Comparison of ENCODE assay signal across 21 mouse cellular contexts in genomic region chr2:25229582-25229981, GRCm38 (mm10). TPM values are rescaled to one million over a fixed set of nuclear protein-coding genes. Genes with fewer than 3 reads are reported as not detected.
"Had no signal": no experiment of that assay in that cellular context is flagged by ENCODE, and none has a peak within 500 bp of the region (broad histone marks: within the 10 kb centered on the region; RNA-seq: fewer than 3 reads in every experiment).

No protein-coding gene starts in this region.

- H3K4me3 ChIP-seq: neural tube, embryonic 15.5 days; stomach, embryonic 15.5 days had no signal

- H3K9me3 ChIP-seq: neural tube, embryonic 15.5 days; stomach, embryonic 15.5 days had no signal

- DNase-seq: retina, postnatal 1 day; right cerebral cortex, adult 18-20 months; right cerebral cortex, postnatal 14 days; right cerebral cortex, postnatal 25 days; right cerebral cortex, postnatal 4 days; spleen, adult 18-20 months; thymus, adult 18-20 months; thymus, adult 2 months; thymus, postnatal 14 days; thymus, postnatal 25 days; thymus, postnatal 4 days had no signal

- H3K9ac ChIP-seq: neural tube, embryonic 15.5 days; stomach, embryonic 15.5 days had no signal

- H3K27ac ChIP-seq: neural tube, embryonic 15.5 days had no signal

- H3K27me3 ChIP-seq: stomach, embryonic 15.5 days had no signal

- H3K36me3 ChIP-seq: neural tube, embryonic 15.5 days; stomach, embryonic 15.5 days had no signal

RNA-seq across cellular contexts. Expression of gene Slc34a3, which starts 4.6 kb away (rescaled TPM):
- total RNA-seq: neutrophil, adult 5-6 weeks had no signal
- polyA plus RNA-seq: neural tube, embryonic 14.5 days; neural tube, embryonic 15.5 days; thymus, postnatal 0 days had no signal

RNA-seq across cellular contexts. Expression of gene Rnf224, which starts 7.0 kb away (rescaled TPM):
- total RNA-seq: neutrophil, adult 5-6 weeks had no signal
- polyA plus RNA-seq: neural tube, embryonic 14.5 days; neural tube, embryonic 15.5 days; small intestine, adult 2 months; spleen, adult 2 months; stomach, embryonic 14.5 days; thymus, postnatal 0 days had no signal

RNA-seq across cellular contexts. Expression of gene Fam166a, which starts 11.0 kb away (rescaled TPM):
- total RNA-seq: neutrophil, adult 5-6 weeks had no signal
- polyA plus RNA-seq: neural tube, embryonic 15.5 days; stomach, embryonic 14.5 days; stomach, embryonic 16.5 days; stomach, postnatal 0 days had no signal
